Mouse (Mus musculus): ENCODE measurements around the gene Fxyd5.

The Fxyd5 gene

GRCm38 (mm10) chr7:31060621-31061010, 18.3 kb upstream of the Fxyd5 start:
- ATAC-seq (ENCODE audit: low TSS enrichment) = no peak

DNA sequence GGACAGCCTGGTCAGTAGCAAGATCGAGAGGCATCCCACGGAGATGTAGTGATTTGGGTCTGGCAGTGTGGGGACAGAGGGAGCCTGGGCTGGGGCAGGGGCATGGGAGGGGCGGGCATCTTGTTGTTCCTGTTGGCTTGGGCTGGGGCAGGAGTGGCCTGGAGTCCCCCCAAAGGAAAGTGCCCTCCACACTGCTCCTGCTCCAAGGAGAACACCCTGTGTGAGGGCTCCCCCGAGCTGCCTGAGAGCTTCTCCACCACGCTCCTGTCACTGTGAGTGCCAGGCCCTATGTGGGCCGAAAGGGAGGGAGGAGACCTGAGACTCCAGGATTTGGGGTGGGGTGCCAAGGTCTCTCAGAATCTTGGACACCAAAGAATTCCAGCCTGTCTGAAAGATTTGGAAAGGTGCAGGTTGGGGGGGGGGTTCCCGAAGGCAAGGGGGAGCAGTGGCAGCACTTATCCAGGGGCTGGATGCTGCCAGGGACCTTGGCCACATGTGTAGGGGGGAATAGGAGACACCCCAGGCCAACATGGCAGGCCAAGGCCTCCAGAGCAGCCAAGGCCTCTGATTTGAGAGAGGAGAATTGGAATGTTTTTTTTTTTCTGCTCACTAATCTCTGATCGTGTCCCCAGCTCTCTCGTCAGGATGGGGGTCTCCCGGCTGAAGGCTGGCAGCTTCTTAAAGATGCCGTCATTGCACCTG, 17.8 kb upstream of the Fxyd5 start:
- ATAC-seq (ENCODE audit: low TSS enrichment) = no peak

- ATAC-seq (ENCODE audit: low TSS enrichment) = peak; percentile 71
These were observed 16.8 kb upstream of the Fxyd5 start, which contains the start of gene Lgi4 for GRCm38 (mm10) chr7:31059108-31059507. Gene Lgi4, plus strand, starts transcription at chr7:31059342.

DNA sequence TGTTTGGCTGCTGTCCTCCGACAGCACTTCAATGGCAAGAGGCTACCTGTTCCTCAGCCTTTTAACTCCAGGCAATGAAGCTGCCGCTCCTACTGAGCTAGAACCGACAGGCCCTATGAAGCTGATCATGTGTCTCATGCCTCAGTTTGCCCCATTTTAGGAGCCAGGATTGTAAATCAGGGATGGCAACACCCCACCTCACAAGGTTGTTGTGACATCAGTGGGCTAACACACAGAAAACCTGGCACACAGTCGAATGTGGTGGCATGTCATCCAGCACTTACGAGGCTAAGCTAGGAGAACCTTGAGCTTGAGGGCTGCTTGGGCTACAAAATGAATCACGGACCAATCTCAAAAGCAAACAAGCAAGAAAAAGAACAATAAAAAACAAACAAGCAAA, 15.9 kb upstream of the Fxyd5 start:
- no peak for ATAC-seq (ENCODE audit: low TSS enrichment)

DNA sequence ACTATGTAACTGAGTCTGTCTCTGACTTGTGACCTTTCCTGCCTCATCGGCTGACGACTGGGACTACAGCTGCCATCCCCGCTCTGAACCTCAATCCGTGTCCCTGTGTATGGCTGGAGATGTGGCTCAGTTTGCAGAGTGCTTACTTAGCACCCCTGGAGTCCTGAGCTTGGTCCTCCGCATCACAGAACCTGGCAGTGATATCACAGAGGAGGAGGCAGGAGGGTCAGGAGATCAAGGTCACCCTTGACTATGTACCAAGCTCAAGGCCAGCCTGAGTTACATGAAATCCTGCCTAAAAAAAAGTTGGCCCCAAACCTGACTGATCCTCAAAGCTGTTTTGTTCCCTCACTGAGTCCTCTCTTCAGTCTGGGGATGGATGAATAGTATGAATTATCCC, 15.4 kb upstream of the Fxyd5 start:
- no peak for ATAC-seq (ENCODE audit: low TSS enrichment)

GRCm38 (mm10) chr7:31057071-31057470, 14.8 kb upstream of the Fxyd5 start, which contains the start of gene Fxyd1:
Gene Fxyd1, minus strand, starts transcription at chr7:31057199.
- ATAC-seq (ENCODE audit: low TSS enrichment) = no peak

DNA sequence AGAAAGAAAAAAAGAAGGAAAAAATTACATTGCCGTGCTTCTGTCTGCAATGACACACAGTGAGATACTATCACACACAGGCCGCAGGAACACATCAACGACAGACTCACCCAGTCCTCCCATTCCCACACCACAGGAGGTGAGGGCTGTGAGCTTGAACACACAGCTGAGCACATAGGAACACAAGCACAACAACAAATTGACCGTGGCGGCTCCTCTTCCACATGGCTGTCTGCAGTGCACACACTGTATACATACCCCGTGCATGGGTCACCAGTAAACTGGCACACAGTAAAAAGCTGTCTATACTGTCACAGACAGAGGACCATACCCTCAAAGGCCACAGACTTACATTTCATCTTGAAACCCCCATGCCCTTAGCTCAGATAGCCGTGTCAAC, 14.2 kb upstream of the Fxyd5 start:
- ATAC-seq (ENCODE audit: low TSS enrichment) = no peak

GRCm38 (mm10) chr7:31055883-31056282, 13.6 kb upstream of the Fxyd5 start:
- no peak for ATAC-seq (ENCODE audit: low TSS enrichment)

- ATAC-seq (ENCODE audit: low TSS enrichment) = no peak
These were observed 13.1 kb upstream of the Fxyd5 start for GRCm38 (mm10) chr7:31055354-31055824.

DNA sequence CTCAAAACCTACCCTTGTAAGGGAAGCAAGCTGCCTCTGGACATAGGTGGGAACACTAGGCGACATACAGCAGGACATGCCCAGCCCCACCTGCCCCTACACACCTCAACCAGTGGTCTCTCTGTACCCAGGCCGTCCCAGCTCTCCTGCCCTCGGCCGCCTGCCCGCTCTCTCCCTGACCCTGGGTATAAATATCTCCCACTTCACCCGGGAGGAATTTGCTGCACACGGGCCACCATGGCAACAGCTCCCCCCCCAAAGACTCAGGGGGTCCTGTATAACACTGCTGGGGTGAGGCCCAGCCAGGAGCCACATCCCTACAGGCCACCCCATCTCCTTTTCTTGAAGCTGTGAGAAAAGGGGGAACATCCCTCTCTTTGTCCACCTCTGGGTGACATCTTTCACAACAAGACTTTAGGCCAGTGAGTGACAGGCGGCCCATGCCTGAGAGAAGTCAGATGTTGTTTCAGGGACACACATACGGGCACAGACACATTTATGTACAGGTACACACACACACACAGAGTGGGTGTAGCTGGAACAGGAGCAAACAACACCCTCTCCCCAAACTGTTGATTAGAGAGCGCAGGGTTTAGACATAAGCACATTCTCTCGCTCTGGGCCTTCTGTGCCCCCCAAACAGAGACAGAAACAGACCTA, 12.5 kb upstream of the Fxyd5 start:
- no peak for ATAC-seq (ENCODE audit: low TSS enrichment)

DNA sequence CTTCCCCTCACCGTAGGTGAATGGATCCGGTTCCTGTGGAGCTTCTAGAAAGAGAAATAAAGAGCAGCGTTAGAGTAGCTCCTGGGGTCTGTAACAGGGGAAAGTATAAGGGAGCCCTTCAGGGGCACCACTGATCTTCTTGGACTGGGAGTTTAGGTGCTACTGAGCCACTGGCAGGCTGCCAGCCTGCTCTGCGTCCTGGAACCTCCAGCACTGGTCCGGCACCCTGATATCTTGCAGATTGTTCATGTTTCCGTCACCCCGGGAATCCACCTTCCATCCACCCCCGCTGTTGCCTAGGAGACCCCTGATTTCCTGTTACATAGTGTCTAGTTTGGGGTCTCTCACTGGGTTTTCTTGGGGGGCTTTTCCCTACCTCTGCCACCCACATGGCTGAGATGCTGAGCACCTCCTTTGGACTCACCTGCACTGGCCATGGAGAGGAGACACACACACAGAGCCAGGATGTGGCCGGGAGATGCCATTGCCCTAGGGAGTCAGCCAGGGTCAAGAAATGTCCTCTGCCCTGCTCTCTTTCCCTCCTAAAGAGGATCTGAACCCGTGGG, 11.7 kb upstream of the Fxyd5 start:
- no peak for ATAC-seq (ENCODE audit: low TSS enrichment)

- ATAC-seq (ENCODE audit: low TSS enrichment) = peak; percentile 46
These were observed 10.6 kb upstream of the Fxyd5 start for GRCm38 (mm10) chr7:31052636-31053434.

GRCm38 (mm10) chr7:31052251-31052635, 10.0 kb upstream of the Fxyd5 start:
- ATAC-seq (ENCODE audit: low TSS enrichment) = no peak

GRCm38 (mm10) chr7:31051321-31052021, 9.2 kb upstream of the Fxyd5 start, which contains the start of gene Fxyd7:
Gene Fxyd7, minus strand, starts transcription at chr7:31051467.
- peak; percentile 1; the same call in 1 of the 2 replicates for ATAC-seq (ENCODE audit: low TSS enrichment)

DNA sequence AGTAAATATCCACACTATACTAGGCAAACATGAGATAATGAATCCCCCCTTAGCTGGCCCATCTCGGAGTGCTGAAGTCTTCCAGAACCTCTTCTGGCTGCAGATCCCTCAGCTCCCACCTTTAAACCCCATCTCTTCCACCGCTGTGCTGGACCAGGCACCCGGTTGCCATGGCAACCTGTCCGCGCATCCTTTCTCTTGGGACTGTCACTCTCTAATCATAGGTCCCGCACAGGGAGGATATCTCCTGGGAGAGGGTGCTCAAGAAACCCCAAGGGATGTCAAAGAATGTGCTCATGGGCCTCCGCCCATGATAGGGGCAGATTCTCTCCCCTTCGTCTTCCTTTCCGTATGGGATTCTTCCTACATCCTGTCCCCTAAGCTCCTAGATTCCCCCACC, 8.6 kb upstream of the Fxyd5 start:
- ATAC-seq (ENCODE audit: low TSS enrichment) = peak; percentile 21

GRCm38 (mm10) chr7:31050487-31050886, 8.2 kb upstream of the Fxyd5 start:
- ATAC-seq (ENCODE audit: low TSS enrichment) = no peak

DNA sequence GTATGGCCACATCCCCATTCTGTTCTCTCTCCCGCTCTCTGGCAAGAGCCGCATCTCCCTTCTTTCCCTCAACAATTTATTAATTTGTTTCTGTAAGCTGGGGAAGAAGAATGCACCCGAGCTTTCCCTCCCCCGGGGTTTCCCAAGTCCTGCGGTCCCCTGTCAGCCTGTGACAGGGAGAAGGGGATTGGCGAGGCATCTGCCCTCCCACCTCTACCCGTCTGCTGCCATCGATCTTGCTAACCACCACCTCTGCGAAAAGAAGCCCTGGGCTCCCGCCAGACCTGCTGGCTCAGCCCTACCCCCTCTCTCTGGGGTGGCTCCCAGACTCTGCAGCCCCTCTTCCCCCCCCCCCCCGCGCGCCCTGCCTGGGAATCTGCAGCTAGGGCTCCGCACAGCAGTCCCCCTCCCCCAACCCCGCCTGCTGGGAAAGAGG, 7.6 kb upstream of the Fxyd5 start:
- ATAC-seq (ENCODE audit: low TSS enrichment) = 0 out of 2 replicates have a peak, but pooled peaks have one; percentile 14

GRCm38 (mm10) chr7:31049135-31049845, 7.0 kb upstream of the Fxyd5 start:
- no peak for ATAC-seq (ENCODE audit: low TSS enrichment)

DNA sequence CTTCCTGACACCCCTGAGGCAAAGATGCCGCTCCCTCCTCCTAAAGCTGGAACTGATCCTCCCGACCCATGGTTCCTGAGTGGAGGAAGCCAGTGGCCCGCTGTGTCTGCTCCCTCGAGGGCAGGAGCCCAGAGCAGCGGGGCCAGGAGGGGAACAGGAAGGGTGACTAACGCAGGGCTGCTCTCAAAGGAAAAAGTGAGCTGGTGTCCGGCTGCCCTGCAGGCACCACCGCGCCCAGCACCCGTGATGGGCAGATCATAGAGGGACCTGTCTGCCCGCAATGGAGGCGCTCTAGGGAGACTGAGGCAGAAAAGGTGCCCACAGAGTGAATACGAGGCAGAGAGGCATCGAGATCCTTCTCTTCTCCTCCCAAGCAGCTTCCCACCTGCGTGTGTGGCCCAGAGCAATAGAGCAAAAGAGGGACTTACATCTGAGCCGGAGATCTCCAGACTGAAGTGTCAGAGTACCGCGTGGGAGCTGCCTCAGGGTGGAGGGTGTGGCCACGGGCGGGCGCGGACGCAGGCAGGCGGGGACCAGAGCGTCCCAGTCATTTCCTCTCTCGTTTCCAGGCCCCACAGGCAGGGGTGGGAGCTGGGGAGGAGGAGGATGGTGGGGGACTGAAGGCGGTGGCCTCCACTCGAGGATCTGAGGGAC, 492 bp downstream of the Fxyd5 start:
- peak; percentile 59; the same call in 1 of the 2 replicates for ATAC-seq (ENCODE audit: low TSS enrichment)

DNA sequence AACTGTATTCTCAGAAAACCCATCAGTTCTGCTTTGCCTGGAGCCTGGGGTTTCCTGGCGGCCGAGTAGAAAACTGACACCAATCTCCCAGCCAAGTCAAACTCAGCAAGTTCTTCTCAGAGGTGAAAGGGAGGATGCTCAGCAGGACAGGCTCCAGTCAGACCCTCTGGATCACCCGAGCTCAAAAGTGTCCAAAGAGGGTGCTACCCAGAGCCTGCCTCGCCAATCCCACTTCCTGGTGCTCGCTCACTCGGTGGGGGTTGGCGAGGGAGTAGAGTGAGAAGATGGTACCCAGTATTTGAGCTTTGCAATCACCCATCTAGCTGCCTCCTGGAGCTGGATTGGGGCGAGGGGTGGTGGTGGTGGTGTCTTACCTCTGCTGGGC, 1.3 kb downstream of the Fxyd5 start:
- ATAC-seq (ENCODE audit: low TSS enrichment) = no peak
